Mouse (Mus musculus) heart, embryonic 11.5 days (tissue): ENCODE measurements around the gene Hipk2. TPM values are rescaled to one million over a fixed set of nuclear protein-coding genes. Genes with fewer than 3 reads are reported as not detected.

Experiments used
- ATAC-seq: fragments of 200-750 bp; cut with Nextera tagmentation; replicated peaks from 2 replicates; pipeline ENCODE4 v1.8.0; 2017; ENCODE audit warnings: moderate library complexity; ENCODE audit not compliant: insufficient number of reproducible peaks, low FRiP score, low TSS enrichment
- H3K27ac ChIP-seq: fragments of 300-500 bp; sonication (generic); 2 replicates; pipeline ENCODE4 v1.5.1; 2014; ENCODE audit warnings: mild to moderate bottlenecking, low read depth, low read length
- H3K27me3 ChIP-seq: fragments of 300-500 bp; sonication (generic); 2 replicates; pipeline ENCODE4 v1.6.1; 2014; ENCODE audit warnings: mild to moderate bottlenecking, low read length, mixed read lengths; ENCODE audit not compliant: control insufficient read depth, insufficient read depth
- H3K36me3 ChIP-seq: fragments of 300-500 bp; sonication (generic); 2 replicates; pipeline ENCODE4 v1.6.1; 2014; ENCODE audit warnings: mild to moderate bottlenecking, low read length, moderate library complexity, mixed read lengths; ENCODE audit not compliant: control insufficient read depth, insufficient read depth
- H3K4me1 ChIP-seq: fragments of 300-500 bp; sonication (generic); 2 replicates; pipeline ENCODE4 v1.6.1; 2014; ENCODE audit warnings: low read length; ENCODE audit not compliant: control insufficient read depth, insufficient read depth
- H3K4me2 ChIP-seq: fragments of 300-500 bp; sonication (generic); 2 replicates; pipeline ENCODE4 v1.6.1; 2014; ENCODE audit warnings: mild to moderate bottlenecking, moderate library complexity
- H3K4me3 ChIP-seq: fragments of 300-500 bp; sonication (generic); 2 replicates; pipeline ENCODE4 v1.5.1; 2014; ENCODE audit warnings: low read depth, low read length
- H3K9ac ChIP-seq: fragments of 300-500 bp; sonication (generic); 2 replicates; pipeline ENCODE4 v1.6.1; 2014; ENCODE audit warnings: mild to moderate bottlenecking, low read depth, low read length, moderate library complexity
- H3K9me3 ChIP-seq: fragments of 300-500 bp; sonication (generic); replicated peaks from 2 replicates; pipeline ENCODE4 v1.6.1; 2016; ENCODE audit warnings: low read length; ENCODE audit not compliant: control insufficient read depth
- WGBS: fragments of 180-500 bp; shearing (Covaris S2); extraction: QIAGEN DNeasy Blood & Tissue Kit; methylation state at CpG from one replicate; pipeline ENCODE4 v1.1.7; 2014; ENCODE audit not compliant: insufficient replicate concordance; 5-methylcytosine and 5-hydroxymethylcytosine counted together
- polyA plus RNA-seq: library from polyadenylated mRNA; unstranded; fragments of >200 nt; fragmentation: Nextera tagmentation; extraction: Ambion mirVana; gene quantifications from 2 replicates; pipeline ENCODE4 v1.2.1, GENCODE M21; 2014

Hipk2 gene
- polyA plus RNA-seq, 1 experiment from 2014 or later, result 18.9 TPM

GRCm38 (mm10) chr6:38753025-38753424, 122.9 kb downstream of the Hipk2 start:
- Histone ChIP-seq H3K27ac (no peak overlapping the region), H3K27me3 (no peaks in the 10 kb centered on the region), H3K9ac (no peak overlapping the region), H3K36me3 (no peaks in the 10 kb centered on the region), H3K9me3 (no peaks in the 10 kb centered on the region), H3K4me3 (no peak overlapping the region), H3K4me1 (peaks cover 20% of the 10 kb centered on the region), H3K4me2 (no peak overlapping the region)
- ATAC-seq, result no peak
- WGBS, result 73% methylated on average over 2 of the region's 2 CpGs

DNA sequence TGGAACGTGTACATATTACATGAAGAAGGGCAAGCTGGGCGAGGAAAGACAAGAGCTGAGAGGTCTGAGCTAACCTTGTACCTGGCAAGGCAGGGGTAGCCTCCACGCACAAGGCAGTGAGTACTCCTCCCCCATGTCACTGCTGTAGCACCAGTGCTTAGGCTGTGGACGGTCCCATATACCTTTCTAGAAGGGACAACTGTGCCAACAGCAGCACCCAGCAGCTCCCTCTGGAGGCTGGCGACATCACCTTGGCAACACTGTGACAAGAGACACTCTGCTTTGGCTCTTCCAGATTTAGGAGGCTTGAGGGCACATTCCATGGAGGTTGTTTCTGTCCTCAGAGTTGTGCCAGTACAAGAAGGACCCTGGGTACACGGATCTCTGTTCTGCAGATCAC, 123.5 kb downstream of the Hipk2 start:
- no peak overlapping the region for H3K27ac ChIP-seq
- 77% methylated on average over 6 of the region's 6 CpGs for WGBS
- no peak overlapping the region for H3K4me2 ChIP-seq
- peaks cover 18% of the 10 kb centered on the region for H3K4me1 ChIP-seq
- no peak overlapping the region for H3K9ac ChIP-seq
- no peaks in the 10 kb centered on the region for H3K27me3 ChIP-seq
- no peak overlapping the region for H3K4me3 ChIP-seq
- no peaks in the 10 kb centered on the region for H3K36me3 ChIP-seq
- no peak for ATAC-seq
- no peaks in the 10 kb centered on the region for H3K9me3 ChIP-seq

- H3K4me2 ChIP-seq, result no peak overlapping the region
- no peak overlapping the region for H3K27ac ChIP-seq
- H3K9me3 ChIP-seq, result no peaks in the 10 kb centered on the region
- no peak for ATAC-seq
- H3K9ac ChIP-seq, result no peak overlapping the region
- no peak overlapping the region for H3K4me3 ChIP-seq
- H3K27me3 ChIP-seq, result no peaks in the 10 kb centered on the region
- WGBS, result 60% methylated on average over 4 of the region's 4 CpGs
- H3K36me3 ChIP-seq, result peaks cover 11% of the 10 kb centered on the region
- peaks cover 10% of the 10 kb centered on the region; the same call in 1 of the 2 replicates for H3K4me1 ChIP-seq
Measured at GRCm38 (mm10) chr6:38748037-38748436, 127.9 kb downstream of the Hipk2 start.

DNA sequence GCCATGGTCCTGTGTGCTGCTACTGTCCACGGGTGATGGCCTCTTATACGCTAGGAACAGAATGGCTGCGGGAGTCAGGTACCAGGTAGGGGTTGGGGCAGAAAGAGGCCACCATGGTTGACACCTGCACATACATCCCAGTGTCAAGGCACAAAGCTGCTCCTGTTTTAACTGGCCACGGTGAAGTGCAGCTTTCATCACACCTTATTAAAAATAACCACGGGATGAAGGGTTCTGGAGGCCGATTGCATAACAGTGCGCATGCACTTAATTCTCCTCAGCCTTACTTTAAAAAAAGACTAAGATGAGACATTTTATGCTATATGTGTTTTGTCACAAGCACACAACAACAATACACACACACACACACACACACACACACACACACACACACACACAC, 132.6 kb downstream of the Hipk2 start:
- no peak overlapping the region for H3K4me2 ChIP-seq
- no peaks in the 10 kb centered on the region for H3K9me3 ChIP-seq
- 0 out of 2 replicates have a peak, but pooled peaks cover 7% of the 10 kb centered on the region for H3K4me1 ChIP-seq
- no peak overlapping the region for H3K4me3 ChIP-seq
- H3K9ac ChIP-seq, result no peak overlapping the region
- no peaks in the 10 kb centered on the region for H3K27me3 ChIP-seq
- 92% methylated on average over 7 of the region's 7 CpGs for WGBS
- H3K36me3 ChIP-seq, result peaks cover 15% of the 10 kb centered on the region
- H3K27ac ChIP-seq, result no peak overlapping the region
- no peak for ATAC-seq

- Histone ChIP-seq H3K36me3 (peaks cover 15% of the 10 kb centered on the region), H3K9me3 (no peaks in the 10 kb centered on the region), H3K9ac (no peak overlapping the region), H3K27me3 (no peaks in the 10 kb centered on the region), H3K4me3 (no peak overlapping the region), H3K27ac (no peak overlapping the region), H3K4me1 (peaks cover 10% of the 10 kb centered on the region; the same call in 1 of the 2 replicates), H3K4me2 (no peak overlapping the region)
- 90% methylated on average over 3 of the region's 3 CpGs for WGBS
- no peak for ATAC-seq
Measured at GRCm38 (mm10) chr6:38742441-38742840, 133.5 kb downstream of the Hipk2 start.

- no peak overlapping the region for H3K4me2 ChIP-seq
- H3K9me3 ChIP-seq, result no peaks in the 10 kb centered on the region
- peaks cover 12% of the 10 kb centered on the region; the same call in 1 of the 2 replicates for H3K4me1 ChIP-seq
- H3K4me3 ChIP-seq, result no peak overlapping the region
- H3K36me3 ChIP-seq, result peaks cover 16% of the 10 kb centered on the region
- no peak overlapping the region for H3K9ac ChIP-seq
- no peak for ATAC-seq
- no peak overlapping the region for H3K27ac ChIP-seq
- 86% methylated on average over 3 of the region's 3 CpGs for WGBS
- H3K27me3 ChIP-seq, result no peaks in the 10 kb centered on the region
Measured at GRCm38 (mm10) chr6:38741024-38741423, 134.9 kb downstream of the Hipk2 start.

- Histone ChIP-seq H3K4me3 (no peak overlapping the region), H3K36me3 (peaks cover 11% of the 10 kb centered on the region), H3K27me3 (no peaks in the 10 kb centered on the region), H3K4me1 (peaks cover 12% of the 10 kb centered on the region; the same call in 1 of the 2 replicates), H3K27ac (no peak overlapping the region), H3K9ac (no peak overlapping the region), H3K4me2 (no peak overlapping the region), H3K9me3 (no peaks in the 10 kb centered on the region)
- no peak for ATAC-seq
- 39% methylated on average over 3 of the region's 3 CpGs for WGBS
Measured at GRCm38 (mm10) chr6:38739266-38739665, 136.7 kb downstream of the Hipk2 start.

- Histone ChIP-seq H3K27me3 (no peaks in the 10 kb centered on the region), H3K27ac (no peak overlapping the region), H3K9ac (no peak overlapping the region), H3K9me3 (no peaks in the 10 kb centered on the region), H3K4me1 (peaks cover 12% of the 10 kb centered on the region; the same call in 1 of the 2 replicates), H3K4me2 (no peak overlapping the region), H3K4me3 (no peak overlapping the region), H3K36me3 (peaks cover 5% of the 10 kb centered on the region; the same call in 1 of the 2 replicates)
- ATAC-seq, result no peak
- 38% methylated on average over 2 of the region's 2 CpGs for WGBS
Measured at GRCm38 (mm10) chr6:38737763-38738162, 138.2 kb downstream of the Hipk2 start.

- Histone ChIP-seq H3K4me2 (no peak overlapping the region), H3K36me3 (peaks cover 4% of the 10 kb centered on the region; the same call in 1 of the 2 replicates), H3K4me1 (peaks cover 12% of the 10 kb centered on the region; the same call in 1 of the 2 replicates), H3K9ac (no peak overlapping the region), H3K9me3 (no peaks in the 10 kb centered on the region), H3K27me3 (no peaks in the 10 kb centered on the region), H3K4me3 (no peak overlapping the region), H3K27ac (no peak overlapping the region)
- 22% methylated on average over 4 of the region's 4 CpGs for WGBS
- ATAC-seq, result peak; percentile 57; the same call in 1 of the 2 replicates
Measured at GRCm38 (mm10) chr6:38736240-38736639, 139.7 kb downstream of the Hipk2 start.
